Mouse (Mus musculus) B cell, adult (primary cell): ENCODE results near the gene Zbed6. TPM values are rescaled to one million over a fixed set of nuclear protein-coding genes. Genes with fewer than 3 reads are reported as not detected.

ENCODE experiments used
- total RNA-seq: library from RNA; stranded (reverse); gene quantifications from 4 replicates; pipeline ENCODE4 v1.2.4, GENCODE M21; 2023; ENCODE audit not compliant: inconsistent age

Gene Zbed6
- total RNA-seq: 25.3 to 31.7 TPM (median 27.8 TPM) in 4 replicates

GRCm38 (mm10) chr1:133660466-133661202 is at the start of gene Zbed6:
Gene Zbed6 (minus strand): TSS chr1:133660885.

GRCm38 (mm10) chr1:133689897-133690296 is 29.2 kb upstream of the Zbed6 start, which contains the start of gene Lax1:
Gene Lax1 (minus strand): TSS chr1:133690108.

GRCm38 (mm10) chr1:133661203-133661933 is 683 bp upstream of the Zbed6 start, which contains the start of gene Gm38394:
Gene Gm38394 (minus strand): TSS chr1:133661318.

GRCm38 (mm10) chr1:133609771-133610502 is 50.7 kb downstream of the Zbed6 start, which contains the start of gene Snrpe:
Gene Snrpe (minus strand): TSS chr1:133610291.

Other genes starting within 250 kb of the Zbed6 start
- 0.69 to 1.8 TPM (median 1.0 TPM) in 4 replicates for gene Sox13, start 236.5 kb downstream of the Zbed6 start, total RNA-seq
- gene Snrpe, start 50.6 kb downstream of the Zbed6 start, total RNA-seq: 162 to 178 TPM (median 175 TPM) in 4 replicates
- gene Gm38394, start 433 bp upstream of the Zbed6 start, total RNA-seq: 41.2 to 51.2 TPM (median 44.9 TPM) in 4 replicates
- gene Lax1, start 29.2 kb upstream of the Zbed6 start, total RNA-seq: 190 to 229 TPM (median 199 TPM) in 4 replicates
- 0.15 to 1.4 TPM (median 0.27 TPM) in 4 replicates for gene Atp2b4, start 140.2 kb upstream of the Zbed6 start, total RNA-seq
- not detected in 4 replicates for gene Optc, start 247.1 kb upstream of the Zbed6 start, total RNA-seq